Mouse (Mus musculus): ENCODE results near the gene Bsn. TPM values are rescaled to one million over a fixed set of nuclear protein-coding genes. Genes with fewer than 3 reads are reported as not detected.

Bsn gene
- total RNA-seq, 2 experiments from 2014 or later: 300 to 320 TPM

DNA sequence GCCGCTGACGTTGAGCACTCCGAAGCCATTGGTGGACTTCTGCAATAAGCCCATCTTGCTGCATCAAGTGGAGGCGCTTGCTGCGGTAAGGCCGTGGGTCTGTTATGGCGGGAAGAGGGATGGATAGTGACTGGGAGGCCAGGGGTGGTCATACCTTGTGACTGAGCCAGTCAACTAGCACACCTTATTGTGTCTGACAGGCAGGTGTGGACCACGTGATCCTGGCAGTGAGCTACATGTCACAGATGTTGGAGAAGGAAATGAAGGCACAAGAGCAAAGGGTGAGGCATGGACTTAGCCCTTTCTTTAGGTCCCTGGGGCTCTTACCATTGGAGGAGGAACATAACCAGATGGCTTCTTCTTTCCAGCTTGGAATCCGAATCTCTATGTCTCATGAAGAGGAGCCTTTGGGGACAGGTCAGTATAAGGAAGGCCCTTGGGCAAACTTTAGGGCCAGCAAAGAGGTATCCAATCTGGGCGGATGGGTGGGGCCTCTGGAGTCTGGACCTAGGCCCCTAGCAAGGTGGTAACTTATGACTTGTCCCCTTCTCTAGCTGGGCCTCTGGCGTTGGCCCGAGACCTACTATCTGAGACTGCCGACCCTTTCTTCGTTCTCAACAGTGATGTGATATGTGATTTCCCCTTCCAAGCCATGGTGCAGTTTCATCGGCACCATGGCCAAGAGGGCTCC lies 140.5 kb downstream of the Bsn start:
- peak overlapping the region; percentile 63 for H3K27ac ChIP-seq
- peak overlapping the region; percentile 92 for H3K4me3 ChIP-seq
- no peak for TF ChIP-seq CTCF (IDR thresholded peaks at IDR 0.05)
- DNase-seq (ENCODE audit: extremely low spot score in 1 of 2, low spot score in 2 of 2): no peak
- intact Hi-C loops (cut with DNase I): no loop called here

DNA sequence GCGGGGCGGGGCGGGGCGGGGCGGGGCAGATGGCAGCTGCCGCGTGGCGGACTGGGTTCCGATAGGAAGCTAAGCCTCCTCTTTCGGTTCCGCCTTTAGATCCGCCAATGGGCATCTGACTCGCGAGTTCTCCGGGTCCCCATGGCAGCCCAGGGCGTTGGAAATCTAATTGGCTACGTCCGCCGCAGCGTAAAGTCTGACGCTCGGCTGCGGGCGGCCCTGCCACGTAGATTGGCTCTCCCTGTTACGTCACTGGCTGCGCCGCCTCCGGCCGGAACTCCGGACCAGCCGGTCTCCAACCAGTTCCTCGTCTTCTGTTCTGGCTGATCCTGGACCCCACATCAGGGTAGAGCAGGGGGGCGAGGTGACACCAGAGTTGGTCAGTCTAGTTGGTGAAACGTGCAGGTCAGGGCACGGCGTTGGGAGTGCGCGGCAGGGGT lies 141.1 kb downstream of the Bsn start, which contains the start of gene Gmppb:
TSS of gene Gmppb (plus strand) at position 227 of the 440 bp plus-strand sequence.
- no peak for TF ChIP-seq CTCF (IDR thresholded peaks at IDR 0.05)
- H3K27ac ChIP-seq: peak within 1 kb of the TSS; percentile 63
- intact Hi-C loops (cut with DNase I): no loop called here
- peak within 1 kb of the TSS; percentile 92 for H3K4me3 ChIP-seq
- DNase-seq (ENCODE audit: extremely low spot score in 1 of 2, low spot score in 2 of 2): peak; percentile 94 to 95

DNA sequence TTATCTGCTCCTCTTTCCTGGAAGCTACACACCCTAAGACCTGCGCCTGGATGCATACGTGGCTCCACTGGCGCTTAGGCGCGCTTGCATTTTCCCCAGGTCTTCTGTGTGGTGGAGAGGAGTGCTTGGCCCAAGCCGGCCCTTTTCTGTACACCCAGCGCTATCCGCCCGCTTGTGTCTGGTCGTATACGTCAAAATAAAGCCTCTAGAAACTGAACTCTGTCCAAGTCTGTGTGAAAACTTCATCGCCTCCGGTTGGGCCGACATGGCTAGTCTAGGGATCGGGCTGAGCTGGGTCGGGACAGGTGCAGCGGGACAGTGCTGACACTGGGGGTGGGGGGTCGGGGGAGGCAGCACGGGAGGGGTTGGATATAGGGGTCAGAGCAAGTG lies 141.6 kb downstream of the Bsn start:
- intact Hi-C loops (cut with DNase I): no loop called here
- no peak overlapping the region for H3K27ac ChIP-seq
- peak in 1 of 2 experiments; percentile 23 for DNase-seq (ENCODE audit: extremely low spot score in 1 of 2, low spot score in 2 of 2)
- no peak for TF ChIP-seq CTCF (IDR thresholded peaks at IDR 0.05)
- H3K4me3 ChIP-seq: peak overlapping the region; percentile 92

DNA sequence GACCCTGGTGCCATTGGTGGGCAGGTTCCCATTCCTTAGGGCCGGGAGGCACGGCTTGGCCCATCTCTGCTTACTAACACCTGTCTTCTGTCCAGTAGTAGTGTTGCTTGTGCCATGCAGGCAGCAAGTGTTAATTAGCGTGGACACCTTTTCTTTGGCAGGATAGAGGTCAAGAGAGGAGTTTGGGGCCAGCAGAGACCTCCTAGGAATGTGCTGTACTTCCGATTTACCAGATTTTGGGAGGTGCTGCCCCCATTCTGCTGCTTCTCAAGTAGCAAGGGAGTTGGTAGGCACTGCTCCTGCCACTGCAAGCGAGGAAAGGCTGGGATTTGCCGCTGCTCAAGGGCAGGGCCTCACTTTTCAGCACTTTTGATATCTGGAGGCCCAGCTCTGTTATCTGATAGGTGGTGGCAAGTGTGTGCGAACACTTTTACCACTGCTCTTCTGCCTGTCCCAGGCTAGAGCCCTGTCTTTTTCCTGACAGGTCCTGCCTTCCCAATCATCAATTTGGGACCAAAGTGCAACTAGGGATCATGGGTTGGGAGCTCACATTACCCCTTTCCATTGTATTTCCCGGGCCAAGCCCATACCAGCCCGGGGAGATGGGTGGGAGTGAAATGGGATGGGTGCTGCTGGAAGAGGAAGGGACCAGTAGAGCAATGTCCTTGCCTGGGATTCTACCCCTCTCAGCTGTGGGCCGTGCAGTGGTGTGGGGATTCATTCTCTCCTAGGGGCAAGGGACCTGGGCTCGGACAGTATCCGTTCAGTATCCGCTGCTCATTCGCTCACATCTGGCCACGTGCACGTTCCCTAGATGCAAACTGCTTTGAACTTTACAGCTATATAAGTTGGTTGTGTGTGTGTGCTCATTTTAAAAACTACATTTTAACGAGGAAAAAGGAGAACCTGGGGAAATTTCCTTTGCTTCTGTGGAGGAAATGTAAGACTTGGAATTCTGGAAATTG lies 142.3 kb downstream of the Bsn start:
- peak in 1 of 2 experiments; percentile 21 for DNase-seq (ENCODE audit: extremely low spot score in 1 of 2, low spot score in 2 of 2)
- Histone ChIP-seq H3K4me3 (no peak overlapping the region), H3K27ac (no peak overlapping the region)
- no peak for TF ChIP-seq CTCF (IDR thresholded peaks at IDR 0.05)
- intact Hi-C loops (cut with DNase I): no loop called here

DNA sequence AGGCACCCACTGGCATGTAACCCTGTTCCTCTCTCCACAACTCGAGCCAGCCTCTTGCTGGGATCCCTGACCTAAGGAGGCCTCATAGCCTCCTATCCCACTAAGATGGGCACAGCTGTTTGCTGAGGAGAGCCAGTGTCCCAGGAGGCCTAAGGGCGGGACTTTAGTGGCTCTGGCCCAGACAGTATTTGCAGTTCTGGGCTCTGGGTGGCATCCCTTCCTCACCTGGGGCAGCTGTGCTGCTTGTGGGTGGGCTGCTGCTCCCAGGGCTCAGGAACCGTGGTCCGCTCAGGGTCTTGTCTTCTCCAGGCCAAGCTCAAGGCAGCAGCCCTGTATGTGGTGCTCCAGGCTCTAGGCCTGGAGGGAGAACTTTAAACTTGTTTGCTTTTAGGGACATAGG lies 143.6 kb downstream of the Bsn start:
- no peak for TF ChIP-seq CTCF (IDR thresholded peaks at IDR 0.05)
- no peak overlapping the region for H3K27ac ChIP-seq
- DNase-seq (ENCODE audit: extremely low spot score in 1 of 2, low spot score in 2 of 2): peak in 1 of 2 experiments; percentile 8
- intact Hi-C loops (cut with DNase I): no loop called here
- no peak overlapping the region for H3K4me3 ChIP-seq

Small RNAs within 50 kb of the gene (microRNA-seq; reads per million reads assigned to microRNA genes)
- gene Gm47303 (0 to 0.72 reads per million in 2 experiments), gene Mir7088 (0 reads per million in 2 experiments)

Other genes with a start within 250 kb of the Bsn start
- 10 to 100 TPM in 1 of 2 experiments, 1 to 10 TPM in 1; 9.5 to 10.9 TPM for gene Traip, start 240.2 kb downstream of the Bsn start, total RNA-seq (2021)
- gene Uba7, start 214.9 kb downstream of the Bsn start, total RNA-seq (2021): 1 to 10 TPM; 2.6 to 3.8 TPM
- gene Gm20661, start 207.3 kb downstream of the Bsn start, total RNA-seq (2021): under 1 TPM; 0.28 to 0.66 TPM
- gene Inka1, start 204.5 kb downstream of the Bsn start, total RNA-seq (2021): 1 to 10 TPM; 2.8 to 4.0 TPM
- gene Cdhr4, start 197.9 kb downstream of the Bsn start, total RNA-seq (2021): 1 to 10 TPM; 1.3 to 2.3 TPM
- gene Gm20662, start 194.0 kb downstream of the Bsn start, total RNA-seq (2021): 1 to 10 TPM; 1.2 to 2.4 TPM
- 100 to 1,000 TPM; 205 to 207 TPM for gene Ip6k1, start 187.9 kb downstream of the Bsn start, total RNA-seq (2021)
- 10 to 100 TPM; 16.5 to 17.4 TPM for gene Gmppb, start 141.1 kb downstream of the Bsn start, total RNA-seq (2021)
- 1 to 10 TPM; 1.9 to 2.1 TPM for gene Amigo3, start 137.2 kb downstream of the Bsn start, total RNA-seq (2021)
- not detected for gene Mst1, start 109.9 kb downstream of the Bsn start, total RNA-seq (2021)
- 100 to 1,000 TPM; 107 to 108 TPM for gene Rnf123, start 107.0 kb downstream of the Bsn start, total RNA-seq (2021)
- 10 to 100 TPM; 31.0 to 31.8 TPM for gene Apeh, start 95.8 kb downstream of the Bsn start, total RNA-seq (2021)
- gene Dag1, start 73.6 kb upstream of the Bsn start, total RNA-seq (2021): 10 to 100 TPM; 77.4 to 77.5 TPM
- 100 to 1,000 TPM; 122 to 130 TPM for gene Nicn1, start 100.0 kb upstream of the Bsn start, total RNA-seq (2021)
- gene Amt, start 106.5 kb upstream of the Bsn start, total RNA-seq (2021): 10 to 100 TPM; 32.1 to 38.0 TPM
- 100 to 1,000 TPM; 154 to 159 TPM for gene Rhoa, start 115.7 kb upstream of the Bsn start, total RNA-seq (2021)
- 10 to 100 TPM; 29.3 to 35.4 TPM for gene Tcta, start 115.8 kb upstream of the Bsn start, total RNA-seq (2021)
- gene Gpx1, start 148.5 kb upstream of the Bsn start, total RNA-seq (2021): 10 to 100 TPM; 90.0 to 94.1 TPM
- gene Usp4, start 157.5 kb upstream of the Bsn start, total RNA-seq (2021): 100 to 1,000 TPM; 122 to 124 TPM
- gene 1700102P08Rik, start 202.4 kb upstream of the Bsn start, total RNA-seq (2021): 1 to 10 TPM; 2.0 to 3.3 TPM
- under 1 TPM; 0.26 to 0.29 TPM for gene Ccdc36, start 238.1 kb upstream of the Bsn start, total RNA-seq (2021)
- gene BC048562, start 246.1 kb upstream of the Bsn start, total RNA-seq (2021): not detected